In the genomic region with DNA sequence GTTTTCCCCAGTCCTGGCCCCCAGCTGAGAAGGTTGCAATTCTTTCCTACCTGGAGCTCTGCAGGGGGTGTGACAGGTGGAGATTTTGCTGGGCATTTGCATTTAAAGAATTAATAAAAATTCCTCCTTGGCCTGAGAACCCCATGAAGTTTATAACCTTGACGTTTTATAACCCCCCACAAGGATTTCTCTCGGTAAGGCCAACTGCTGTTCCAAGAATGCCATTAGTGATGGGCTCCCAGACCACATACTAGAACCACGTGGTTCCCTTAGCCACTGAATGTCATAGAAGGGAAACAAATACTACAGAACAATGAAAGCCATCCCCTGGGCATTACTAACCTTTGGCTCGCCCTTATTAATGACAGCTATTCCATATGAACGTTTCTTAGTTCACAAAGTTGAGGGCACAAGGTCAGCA, we compare ENCODE assay signal across 17 mouse cellular contexts. TPM values are rescaled to one million over a fixed set of nuclear protein-coding genes. Genes with fewer than 3 reads are reported as not detected.
DNase-seq lines count a peak whose midpoint lies in the region; ATAC-seq and TF ChIP-seq lines count a peak whose summit lies in the region.
"Had no signal": no experiment of that assay in that cellular context is flagged by ENCODE, and none has a peak within 500 bp of the region (broad histone marks: within the 10 kb centered on the region; RNA-seq: fewer than 3 reads in every experiment).

No protein-coding gene starts in this region.

- no peaks in the 10 kb centered on the region for H3K9me3 ChIP-seq in hindbrain, embryonic 11.5 days (ENCODE audit: control insufficient read depth, low read length)
- H3K9me3 ChIP-seq in hindbrain, postnatal 0 days (ENCODE audit: low read length) = no peaks in the 10 kb centered on the region
- H3K9me3 ChIP-seq: forebrain, embryonic 10.5 days; heart, embryonic 13.5 days had no signal

- peak; percentile 26 for DNase-seq in hindbrain, embryonic 11.5 days (ENCODE audit: low spot score)
- no peak for DNase-seq in hindbrain, postnatal 0 days (ENCODE audit: low spot score)
- no peak for DNase-seq in Patski (ENCODE audit: low read depth, low spot score)
- peak; percentile 63 for DNase-seq in forelimb bud, embryonic 11.5 days (ENCODE audit: low read depth, low spot score)
- DNase-seq in kidney, postnatal 4 days = peak; percentile 11 to 12
- DNase-seq in thymus, postnatal 25 days = no peak
- DNase-seq in thymus, adult 18-20 months = no peak

- in situ Hi-C loops in Patski (cut with MboI; ENCODE audit: low pct_unique_long_range_greater_than_20kb) = no loop called here

- no peak overlapping the region for H3K27ac ChIP-seq in hindbrain, embryonic 11.5 days (ENCODE audit: low read depth, low read length)
- H3K27ac ChIP-seq in hindbrain, postnatal 0 days = no peak overlapping the region
- H3K27ac ChIP-seq: forebrain, embryonic 10.5 days; heart, embryonic 13.5 days had no signal

- H3K36me3 ChIP-seq in hindbrain, embryonic 11.5 days (ENCODE audit: control insufficient read depth, insufficient read depth, low read length) = no peaks in the 10 kb centered on the region
- no peaks in the 10 kb centered on the region for H3K36me3 ChIP-seq in hindbrain, postnatal 0 days (ENCODE audit: insufficient read depth, low read length)
- H3K36me3 ChIP-seq: forebrain, embryonic 10.5 days; heart, embryonic 13.5 days had no signal

- H3K27me3 ChIP-seq in hindbrain, embryonic 11.5 days (ENCODE audit: control insufficient read depth, insufficient read depth, low read length) = no peaks in the 10 kb centered on the region
- H3K27me3 ChIP-seq in hindbrain, postnatal 0 days (ENCODE audit: insufficient read depth, low read length) = peaks cover 3% of the 10 kb centered on the region; the same call in 1 of the 2 replicates
- no peaks in the 10 kb centered on the region for H3K27me3 ChIP-seq in Patski

- ATAC-seq in hindbrain, embryonic 11.5 days (ENCODE audit: low FRiP score) = no peak
- ATAC-seq in hindbrain, postnatal 0 days = no peak
- ATAC-seq in Patski = peak; percentile 77
- ATAC-seq: hindbrain, embryonic 16.5 days; lung, postnatal 0 days had no signal

- POLR2A ChIA-PET in Patski (lab: Charles Lee) = interaction anchor here (1.0 to 1.7 kb wide), 3 partner anchors 27 to 135 kb away, joined by 3 to 6 read pairs (median 4); no protein-coding TSS in a partner anchor

- H3K4me1 ChIP-seq in hindbrain, embryonic 11.5 days (replicated peaks; ENCODE audit: control insufficient read depth, insufficient read depth, low read length) = no peaks in the 10 kb centered on the region
- no peaks in the 10 kb centered on the region for H3K4me1 ChIP-seq in hindbrain, postnatal 0 days (ENCODE audit: insufficient read depth, low read length)
- H3K4me1 ChIP-seq: heart, embryonic 13.5 days had no signal

- H3K4me2 ChIP-seq in hindbrain, embryonic 11.5 days (replicated peaks; ENCODE audit: low read depth, low read length) = no peak overlapping the region
- H3K4me2 ChIP-seq in hindbrain, postnatal 0 days (ENCODE audit: low read depth, low read length) = no peak overlapping the region
- H3K4me2 ChIP-seq: heart, embryonic 13.5 days had no signal

- TF ChIP-seq CTCF in hindbrain, postnatal 0 days (IDR thresholded peaks at IDR 0.05; ENCODE audit: low read depth) = no peak
- TF ChIP-seq CTCF in Patski (IDR thresholded peaks at IDR 0.05) = no peak

- H3K4me3 ChIP-seq in hindbrain, embryonic 11.5 days (ENCODE audit: low read depth, low read length) = no peak overlapping the region
- H3K4me3 ChIP-seq in hindbrain, postnatal 0 days (ENCODE audit: low read length) = no peak overlapping the region
- H3K4me3 ChIP-seq: forebrain, embryonic 10.5 days; gastrocnemius, adult 2 months; heart, embryonic 13.5 days; myocyte had no signal

- CTCF ChIA-PET in Patski (lab: Charles Lee) = interaction anchor here (0.7 to 3.4 kb wide), 15 partner anchors 10 to 186 kb away, joined by 3 to 22 read pairs (median 4); no protein-coding TSS in a partner anchor

- H3K9ac ChIP-seq in hindbrain, embryonic 11.5 days (ENCODE audit: low read depth, low read length) = no peak overlapping the region
- H3K9ac ChIP-seq in hindbrain, postnatal 0 days (replicated peaks; ENCODE audit: low read length) = no peak overlapping the region
- H3K9ac ChIP-seq: heart, embryonic 13.5 days had no signal

- 32% methylated on average over 5 of the region's 5 CpGs for WGBS in hindbrain, embryonic 11.5 days
- 32% methylated on average over 5 of the region's 5 CpGs for WGBS in hindbrain, postnatal 0 days

RNA-seq across cellular contexts. Expression of gene Usp44, which starts 54.6 kb away (rescaled TPM):
- 9.9 and 10.3 TPM in 2 replicates for polyA plus RNA-seq in hindbrain, embryonic 11.5 days (2014; fragmentation: Nextera tagmentation; extraction: Ambion mirVana)
- total RNA-seq in hindbrain, postnatal 0 days (2014; rRNA removed) = 0.22 and 0.26 TPM in 2 replicates
- 0.39 and 0.43 TPM in 2 replicates for polyA plus RNA-seq in hindbrain, postnatal 0 days (2015; fragmentation: Nextera tagmentation; extraction: Ambion mirVana)
- polyA plus RNA-seq in Patski (2021) = 2.1 TPM
- total RNA-seq: adrenal gland, postnatal 36 days; heart, postnatal 25 days; layer of hippocampus, postnatal 14 days; megakaryocyte, adult 5-6 weeks had no signal

Comparison
In these comparisons a context has a peak if more than half of its experiments do, and no peak if none do; other contexts are left out.
1. DNase-seq: peak in hindbrain, embryonic 11.5 days (single experiment), forelimb bud, embryonic 11.5 days (single experiment) and kidney, postnatal 4 days (2 of 2); none in hindbrain, postnatal 0 days (single experiment), Patski (single experiment), thymus, postnatal 25 days (single experiment) and thymus, adult 18-20 months (0 of 2).